Mouse (Mus musculus): ENCODE measurements around the gene Lclat1.

Gene Lclat1

DNA sequence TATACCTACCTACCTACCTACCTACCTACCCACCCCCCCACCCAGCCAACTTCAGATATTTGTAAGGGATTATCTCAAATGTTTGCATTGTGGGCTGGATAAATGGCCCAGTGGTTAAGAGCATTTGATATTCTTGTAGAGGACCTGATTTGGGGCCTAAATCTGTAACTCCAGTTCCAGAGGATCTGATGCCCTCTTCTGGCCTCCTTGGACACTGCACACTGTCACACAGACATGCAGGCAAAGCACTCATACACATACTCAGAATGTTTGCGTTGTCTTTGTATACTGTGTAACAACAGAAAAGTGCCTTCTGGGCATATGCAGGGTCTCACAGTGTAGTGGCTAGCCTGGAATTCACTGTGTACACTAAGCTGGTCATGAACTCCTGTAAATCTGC is 88.4 kb downstream of the Lclat1 start:
- no peak for DNase-seq (ENCODE audit: low spot score in 2 of 2)

DNA sequence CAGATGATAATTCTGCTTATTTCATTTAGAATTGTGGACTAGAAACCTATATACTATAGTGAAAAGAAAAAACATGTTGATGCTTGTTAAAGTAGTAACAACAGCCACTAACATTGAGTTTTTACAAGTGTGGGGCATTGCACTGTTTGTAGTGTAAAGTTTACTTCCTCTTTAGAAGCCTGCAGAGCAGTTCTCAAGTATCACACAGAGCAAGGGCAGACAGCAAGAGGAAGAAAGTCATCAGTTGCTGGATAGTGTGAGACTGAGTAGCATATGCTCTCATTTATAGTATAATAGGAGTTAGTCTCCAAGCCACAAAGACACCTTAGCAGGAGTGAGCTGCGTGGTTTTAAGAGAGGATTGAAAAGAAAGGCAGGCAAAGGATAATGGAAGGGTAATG is 89.9 kb downstream of the Lclat1 start:
- DNase-seq (ENCODE audit: low spot score in 2 of 2), result no peak

DNA sequence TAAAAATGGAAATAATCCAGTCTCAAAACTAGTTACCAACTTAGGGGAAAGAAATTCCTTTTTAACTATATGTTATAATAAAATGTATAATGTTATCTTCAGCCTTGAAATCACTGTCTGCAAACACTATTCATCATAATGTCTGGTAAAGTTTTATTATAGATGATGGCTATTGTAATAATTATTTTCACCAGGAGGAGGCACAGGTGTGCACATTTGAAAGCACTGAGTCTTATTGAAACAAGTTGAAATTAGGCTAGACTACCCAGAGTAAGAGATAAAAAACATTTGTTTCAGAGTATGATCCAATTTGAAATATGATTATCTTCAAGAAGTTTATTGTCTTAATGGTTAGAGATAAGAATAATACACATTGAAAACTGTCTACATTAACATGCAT is 91.6 kb downstream of the Lclat1 start:
- DNase-seq (ENCODE audit: low spot score in 2 of 2), result no peak

GRCm38 (mm10) chr17:73200380-73200779 is 92.6 kb downstream of the Lclat1 start:
- DNase-seq (ENCODE audit: low spot score in 2 of 2), result no peak

- DNase-seq (ENCODE audit: low spot score in 2 of 2), result no peak
Measured at GRCm38 (mm10) chr17:73203642-73204332, 96.0 kb downstream of the Lclat1 start.

- no peak for DNase-seq (ENCODE audit: low spot score in 2 of 2)
Measured at GRCm38 (mm10) chr17:73210960-73211531, 103.3 kb downstream of the Lclat1 start.

- DNase-seq (ENCODE audit: low spot score in 2 of 2), result no peak
Measured at GRCm38 (mm10) chr17:73212754-73213153, 105.0 kb downstream of the Lclat1 start.

GRCm38 (mm10) chr17:73213187-73213586 is 105.4 kb downstream of the Lclat1 start:
- no peak for DNase-seq (ENCODE audit: low spot score in 2 of 2)

DNA sequence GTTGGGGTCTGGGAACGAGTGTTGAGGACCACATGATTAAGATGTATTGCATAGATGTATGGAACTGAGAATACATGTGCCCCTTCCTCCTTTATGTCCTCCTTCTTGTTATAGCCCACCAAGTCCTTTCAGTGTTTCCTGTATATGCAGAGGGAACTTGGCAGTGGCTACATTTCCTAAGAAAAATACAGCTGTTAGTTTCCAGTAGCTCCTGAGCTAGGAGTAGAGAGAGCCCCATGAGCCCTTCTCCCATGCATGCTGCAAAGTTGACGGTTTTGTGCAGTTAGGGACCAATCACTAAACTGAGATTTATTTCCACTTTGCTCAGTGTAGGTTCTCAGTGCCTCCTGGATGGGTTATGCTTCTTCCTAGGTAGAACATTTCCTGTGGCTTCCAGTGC is 105.9 kb downstream of the Lclat1 start:
- DNase-seq (ENCODE audit: low spot score in 2 of 2), result no peak

DNA sequence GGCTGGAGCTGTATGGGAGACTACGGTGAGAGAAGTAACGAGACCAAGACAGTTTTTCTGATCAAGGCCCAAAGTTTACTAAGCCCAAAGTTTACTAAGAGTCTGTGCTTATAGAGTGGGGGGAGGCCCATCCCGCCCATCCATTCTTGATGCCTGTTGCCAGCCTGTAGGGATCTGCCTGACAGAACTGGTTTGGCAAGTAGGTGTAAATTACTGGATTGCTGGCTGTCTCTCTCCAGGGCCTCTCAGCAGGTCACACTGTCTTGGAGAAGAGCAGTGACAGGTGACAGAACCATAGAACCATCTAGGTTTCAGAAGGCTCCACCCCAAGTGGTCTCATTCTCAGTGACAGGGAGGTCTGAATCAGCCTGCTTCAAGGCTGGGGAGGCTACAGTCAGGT is 109.5 kb downstream of the Lclat1 start:
- DNase-seq (ENCODE audit: low spot score in 2 of 2), result no peak

- DNase-seq (ENCODE audit: low spot score in 2 of 2), result no peak
Measured at GRCm38 (mm10) chr17:73220746-73221145, 113.0 kb downstream of the Lclat1 start.

DNA sequence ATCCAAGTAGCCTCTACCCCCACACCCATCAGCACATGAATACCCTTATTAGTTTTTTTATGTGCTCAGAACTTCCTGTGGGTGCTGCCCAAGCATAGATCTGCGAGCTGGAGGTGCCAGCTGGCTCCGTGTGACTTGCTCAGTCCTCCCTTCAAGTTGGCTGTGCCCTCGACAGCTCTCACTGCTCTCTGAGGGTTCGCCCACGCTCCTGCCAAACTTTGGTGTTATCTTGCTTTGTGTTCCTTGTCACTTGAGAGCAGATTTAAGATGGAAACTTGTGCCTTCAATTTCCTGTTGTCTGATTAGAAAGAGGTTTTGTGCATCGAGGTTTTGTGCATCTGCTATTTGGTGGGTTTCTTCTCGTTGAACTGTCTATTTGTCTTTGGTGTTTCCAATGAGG is 114.3 kb downstream of the Lclat1 start:
- no peak for DNase-seq (ENCODE audit: low spot score in 2 of 2)

GRCm38 (mm10) chr17:73225442-73225841 is 117.7 kb downstream of the Lclat1 start:
- DNase-seq (ENCODE audit: low spot score in 2 of 2), result no peak

- no peak for DNase-seq (ENCODE audit: low spot score in 2 of 2)
Measured at GRCm38 (mm10) chr17:73225996-73226395, 118.2 kb downstream of the Lclat1 start.

GRCm38 (mm10) chr17:73226595-73226994 is 118.8 kb downstream of the Lclat1 start:
- no peak for DNase-seq (ENCODE audit: low spot score in 2 of 2)

- DNase-seq (ENCODE audit: low spot score in 2 of 2), result no peak
Measured at GRCm38 (mm10) chr17:73227361-73227760, 119.6 kb downstream of the Lclat1 start.

DNA sequence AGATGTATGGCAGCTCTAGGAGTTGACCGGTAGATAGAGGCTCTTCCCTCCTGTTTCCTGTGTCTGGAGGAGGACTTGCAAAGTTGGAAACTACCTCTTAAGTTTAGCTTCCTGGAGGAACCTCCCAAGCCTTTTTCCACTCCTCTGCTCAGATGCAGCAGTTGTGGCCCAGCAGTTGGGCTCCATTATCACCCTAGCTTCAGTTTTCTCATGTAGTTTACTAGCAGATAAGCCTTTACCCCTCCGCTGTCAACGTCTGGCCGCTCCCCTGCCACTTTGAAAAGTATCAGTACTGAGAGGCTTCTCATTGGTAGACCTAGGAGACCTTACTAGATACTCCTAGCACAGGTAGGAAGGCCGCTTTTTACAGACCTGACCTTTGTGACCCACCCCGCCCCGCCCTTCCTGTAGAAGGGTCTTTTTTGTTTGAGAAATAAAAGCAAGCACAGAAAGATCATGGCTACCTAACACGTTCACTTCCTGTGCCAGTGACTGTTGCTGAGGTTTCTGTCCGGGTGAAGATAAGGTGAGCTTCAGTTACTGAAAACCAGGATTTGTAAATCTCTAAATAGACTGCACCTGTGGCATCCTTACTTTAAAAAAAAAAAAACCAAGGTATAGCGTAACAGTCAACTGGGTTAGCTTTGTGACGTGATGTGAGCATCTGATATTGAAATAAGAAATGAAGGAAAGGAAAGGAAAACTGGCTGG is 121.8 kb downstream of the Lclat1 start:
- no peak for DNase-seq (ENCODE audit: low spot score in 2 of 2)

GRCm38 (mm10) chr17:73230340-73230989 is 122.7 kb downstream of the Lclat1 start:
- no peak for DNase-seq (ENCODE audit: low spot score in 2 of 2)

DNA sequence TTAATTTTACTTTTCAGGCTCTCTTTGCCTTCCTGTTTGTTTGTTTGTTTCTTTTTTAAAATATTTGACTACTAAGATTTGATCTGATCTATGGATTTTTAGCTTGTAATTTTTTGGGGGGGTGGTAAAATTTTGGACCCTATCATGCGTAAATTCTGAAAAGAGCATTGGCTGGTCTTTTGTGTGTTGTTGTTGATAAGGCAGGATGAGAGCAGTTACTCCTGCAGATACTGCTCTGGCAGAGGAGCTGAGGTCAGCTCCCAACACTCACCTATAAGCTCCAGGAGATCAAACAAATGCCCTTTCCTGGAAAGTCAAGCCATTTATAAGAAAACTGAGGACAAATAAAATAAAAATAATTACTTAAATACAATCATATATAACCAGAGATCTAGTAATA is 123.6 kb downstream of the Lclat1 start:
- DNase-seq (ENCODE audit: low spot score in 2 of 2), result no peak

- DNase-seq (ENCODE audit: low spot score in 2 of 2), result no peak
Measured at GRCm38 (mm10) chr17:73232593-73232992, 124.8 kb downstream of the Lclat1 start.

DNA sequence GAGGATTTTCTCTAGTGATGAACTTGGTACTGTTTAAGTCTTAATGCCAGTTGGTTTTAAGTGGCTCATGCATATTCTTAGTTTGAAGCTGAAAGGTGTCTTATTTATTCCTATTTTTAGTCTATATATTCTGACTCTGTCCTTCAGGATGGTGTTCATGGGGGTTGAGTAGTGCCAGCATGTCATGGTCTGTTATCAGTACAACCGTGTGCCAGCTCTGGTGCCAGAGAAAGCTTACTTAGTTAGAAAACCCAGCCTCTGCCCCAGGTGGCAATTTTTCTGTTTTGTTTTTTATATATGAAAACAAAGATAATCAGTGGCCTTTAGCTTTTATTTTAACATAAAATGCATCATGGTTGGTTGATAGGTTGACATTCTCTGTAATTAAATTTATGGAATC is 126.2 kb downstream of the Lclat1 start:
- peak in 1 of 2 experiments; percentile 12 for DNase-seq (ENCODE audit: low spot score in 2 of 2)

DNA sequence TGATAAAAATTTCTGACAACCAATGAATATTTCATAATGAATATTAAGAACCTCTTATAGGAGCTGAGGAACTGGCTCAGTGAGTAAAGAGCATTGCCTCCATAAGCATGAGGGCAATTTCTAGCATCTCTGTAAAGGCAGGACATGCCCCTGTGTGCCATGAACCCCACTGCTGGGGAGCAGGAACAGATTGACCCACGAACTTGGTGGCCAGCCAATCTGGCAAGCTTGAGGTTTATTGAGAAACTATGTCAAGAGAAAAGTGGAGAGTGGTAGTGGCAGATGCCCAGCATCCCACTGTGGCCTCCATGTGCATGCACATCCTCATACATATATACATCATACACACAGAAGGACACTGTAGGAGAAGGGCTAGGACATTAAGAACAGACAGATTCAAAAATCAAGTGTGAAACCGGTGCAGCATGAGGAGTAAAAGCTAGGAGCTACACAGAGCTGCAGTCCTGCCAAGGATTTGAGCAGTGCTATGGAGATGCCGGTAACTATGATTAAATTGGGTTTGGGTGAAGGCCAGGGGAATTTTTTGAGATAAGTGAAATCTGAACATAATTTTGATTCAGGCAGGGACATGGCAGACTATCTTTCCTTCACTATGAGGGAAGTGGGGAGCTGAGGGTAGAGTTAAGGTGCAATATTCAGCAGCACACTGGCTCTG is 129.5 kb downstream of the Lclat1 start:
- peak in 1 of 2 experiments; percentile 40 for DNase-seq (ENCODE audit: low spot score in 2 of 2)

Measured in urinary bladder, postnatal 4 days (tissue).